Mouse (Mus musculus) forebrain, embryonic 16.5 days (tissue): ENCODE measurements around the gene Supt4a. TPM values are rescaled to one million over a fixed set of nuclear protein-coding genes. Genes with fewer than 3 reads are reported as not detected.

ENCODE experiments used
- ATAC-seq: fragments of 200-750 bp; cut with Nextera tagmentation; 2 replicates; pipeline ENCODE4 v1.8.0; 2017; ENCODE audit warnings: mild to moderate bottlenecking, moderate library complexity
- H3K27ac ChIP-seq: fragments of 300-500 bp; sonication (generic); 2 replicates; pipeline ENCODE4 v1.5.1; 2014; ENCODE audit warnings: low read length, control low read depth
- H3K27me3 ChIP-seq: fragments of 300-500 bp; sonication (generic); replicated peaks from 2 replicates; pipeline ENCODE4 v1.6.1; 2014; ENCODE audit warnings: low read length; ENCODE audit not compliant: control insufficient read depth, insufficient read depth
- H3K36me3 ChIP-seq: fragments of 300-500 bp; sonication (generic); 2 replicates; pipeline ENCODE4 v1.6.1; 2014; ENCODE audit not compliant: control insufficient read depth, insufficient read depth
- H3K4me1 ChIP-seq: fragments of 300-500 bp; sonication (generic); replicated peaks from 2 replicates; pipeline ENCODE4 v1.6.1; 2014; ENCODE audit warnings: low read length; ENCODE audit not compliant: control insufficient read depth, insufficient read depth
- H3K4me2 ChIP-seq: fragments of 300-500 bp; sonication (generic); 2 replicates; pipeline ENCODE4 v1.6.1; 2014; ENCODE audit warnings: mild to moderate bottlenecking, low read length, control low read depth
- H3K4me3 ChIP-seq: fragments of 300-500 bp; sonication (generic); replicated peaks from 2 replicates; pipeline ENCODE4 v1.5.1; 2014; ENCODE audit warnings: mild to moderate bottlenecking, low read length, control low read depth
- H3K9ac ChIP-seq: fragments of 300-500 bp; sonication (generic); replicated peaks from 2 replicates; pipeline ENCODE4 v1.6.1; 2014; ENCODE audit warnings: low read depth, low read length, control low read depth
- H3K9me3 ChIP-seq: fragments of 300-500 bp; sonication (generic); 2 replicates; pipeline ENCODE4 v1.6.1; 2016; ENCODE audit warnings: low read length; ENCODE audit not compliant: control insufficient read depth
- WGBS: fragments of 180-500 bp; shearing (Covaris S2); extraction: QIAGEN DNeasy Blood & Tissue Kit; methylation state at CpG from one replicate; pipeline ENCODE4 v1.1.7; 2014; 5-methylcytosine and 5-hydroxymethylcytosine counted together
- microRNA counts: library from miRNA; unstranded; fragments of <30 nt; microRNA quantifications from one replicate; lab custom pipeline; 2016
- microRNA-seq: library from miRNA; unstranded; fragments of <30 nt; microRNA quantifications from one replicate; pipeline ENCODE4, GENCODE M21; 2017
- polyA plus RNA-seq: library from polyadenylated mRNA; unstranded; fragments of >200 nt; fragmentation: Nextera tagmentation; extraction: Ambion mirVana; gene quantifications from 2 replicates; pipeline ENCODE4 v1.2.1, GENCODE M21; 2015

Supt4a gene
- polyA plus RNA-seq, 1 experiment from 2014 or later, result 133 TPM

GRCm38 (mm10) chr11:87778100-87778765 is 40.9 kb downstream of the Supt4a start:
- Histone ChIP-seq H3K36me3 (peaks cover 10% of the 10 kb centered on the region; the same call in 1 of the 2 replicates), H3K9ac (peak overlapping the region; percentile 68), H3K4me1 (peaks cover 10% of the 10 kb centered on the region), H3K4me3 (peak overlapping the region; percentile 36), H3K27ac (no peak overlapping the region), H3K27me3 (no peaks in the 10 kb centered on the region), H3K4me2 (peak overlapping the region; percentile 62), H3K9me3 (no peaks in the 10 kb centered on the region)
- peak; percentile 83 for ATAC-seq
- 8% methylated on average over 32 of the region's 32 CpGs for WGBS

GRCm38 (mm10) chr11:87778915-87779314 is 41.6 kb downstream of the Supt4a start:
- Histone ChIP-seq H3K4me1 (peaks cover 10% of the 10 kb centered on the region), H3K9ac (no peak overlapping the region), H3K4me3 (peak overlapping the region; percentile 36), H3K9me3 (no peaks in the 10 kb centered on the region), H3K36me3 (peaks cover 10% of the 10 kb centered on the region; the same call in 1 of the 2 replicates), H3K4me2 (peak overlapping the region; percentile 62), H3K27ac (no peak overlapping the region), H3K27me3 (no peaks in the 10 kb centered on the region)
- peak; percentile 8; the same call in 1 of the 2 replicates for ATAC-seq
- WGBS, result 38% methylated on average over 12 of the region's 12 CpGs

GRCm38 (mm10) chr11:87779392-87779791 is 42.0 kb downstream of the Supt4a start:
- Histone ChIP-seq H3K9me3 (no peaks in the 10 kb centered on the region), H3K4me1 (peaks cover 10% of the 10 kb centered on the region), H3K36me3 (peaks cover 10% of the 10 kb centered on the region; the same call in 1 of the 2 replicates), H3K27ac (no peak overlapping the region), H3K4me2 (no peak overlapping the region), H3K27me3 (no peaks in the 10 kb centered on the region), H3K9ac (no peak overlapping the region), H3K4me3 (no peak overlapping the region)
- ATAC-seq, result no peak
- WGBS, result 91% methylated on average over 4 of the region's 4 CpGs

- peaks cover 10% of the 10 kb centered on the region for H3K4me1 ChIP-seq
- ATAC-seq, result no peak
- 82% methylated on average over 8 of the region's 8 CpGs for WGBS
- H3K4me3 ChIP-seq, result no peak overlapping the region
- H3K9me3 ChIP-seq, result no peaks in the 10 kb centered on the region
- H3K36me3 ChIP-seq, result peaks cover 6% of the 10 kb centered on the region; the same call in 1 of the 2 replicates
- no peak overlapping the region for H3K27ac ChIP-seq
- H3K9ac ChIP-seq, result no peak overlapping the region
- no peak overlapping the region for H3K4me2 ChIP-seq
- no peaks in the 10 kb centered on the region for H3K27me3 ChIP-seq
Measured at GRCm38 (mm10) chr11:87780130-87780529, 42.8 kb downstream of the Supt4a start.

- no peak overlapping the region for H3K27ac ChIP-seq
- 89% methylated on average over 6 of the region's 6 CpGs for WGBS
Measured at GRCm38 (mm10) chr11:87790088-87790487, 52.7 kb downstream of the Supt4a start.

More at GRCm38 (mm10) chr11:87790088-87790487, 52.7 kb downstream of the Supt4a start:
- Histone ChIP-seq H3K4me3 (no peak overlapping the region), H3K4me1 (no peaks in the 10 kb centered on the region), H3K9me3 (no peaks in the 10 kb centered on the region), H3K27me3 (no peaks in the 10 kb centered on the region), H3K9ac (no peak overlapping the region), H3K36me3 (no peaks in the 10 kb centered on the region), H3K4me2 (no peak overlapping the region)
- ATAC-seq, result no peak

MicroRNA genes within 50 kb of the gene (microRNA counts, 519-probe panel; counts per million panel counts)
- microRNA mmu-miR-142-3p (lab: Ali Mortazavi, UCI) (2,561 counts per million, percentile 63 among the panel's probes with 10 or more counts), microRNA mmu-miR-142-5p (lab: Ali Mortazavi, UCI) (3,292 counts per million, percentile 84 among the panel's probes with 10 or more counts)

Small RNA genes lying within 50 kb of the gene (microRNA-seq; reads per million reads assigned to microRNA genes)
- gene Mir142 (not detected), gene Mir142b (not detected)

Other genes starting within 250 kb of the Supt4a start
- not detected in 2 replicates for gene Gm11492, start 170.9 kb upstream of the Supt4a start, polyA plus RNA-seq
- gene Sept4, start 168.6 kb upstream of the Supt4a start, polyA plus RNA-seq, result 21.9 and 22.9 TPM in 2 replicates
- gene Mtmr4, start 145.4 kb upstream of the Supt4a start, polyA plus RNA-seq, result 65.1 and 71.5 TPM in 2 replicates
- gene Hsf5, start 120.4 kb upstream of the Supt4a start, polyA plus RNA-seq, result 0.45 and 0.46 TPM in 2 replicates
- 0.76 and 1.9 TPM in 2 replicates for gene Rnf43, start 74.8 kb upstream of the Supt4a start, polyA plus RNA-seq
- gene Tspoap1, start 23.0 kb downstream of the Supt4a start, polyA plus RNA-seq, result 26.4 and 47.4 TPM in 2 replicates
- gene Mpo, start 56.0 kb downstream of the Supt4a start, polyA plus RNA-seq, result 0.29 and 0.80 TPM in 2 replicates
- 0.42 and 0.48 TPM in 2 replicates for gene Lpo, start 90.7 kb downstream of the Supt4a start, polyA plus RNA-seq
- 9.7 and 12.6 TPM in 2 replicates for gene Mks1, start 115.7 kb downstream of the Supt4a start, polyA plus RNA-seq
- 0.24 TPM in 1 of 2 replicates, not detected in the other for gene Epx, start 138.0 kb downstream of the Supt4a start, polyA plus RNA-seq
- gene Olfr462, start 154.7 kb downstream of the Supt4a start, polyA plus RNA-seq, result not detected in 2 replicates
- not detected in 2 replicates for gene Olfr463, start 159.8 kb downstream of the Supt4a start, polyA plus RNA-seq
- gene Olfr464, start 183.4 kb downstream of the Supt4a start, polyA plus RNA-seq, result not detected in 2 replicates
- 31.8 and 43.1 TPM in 2 replicates for gene Dynll2, start 250.0 kb downstream of the Supt4a start, polyA plus RNA-seq